Comparison of ENCODE assay signal across 28 mouse cellular contexts in the genomic region with DNA sequence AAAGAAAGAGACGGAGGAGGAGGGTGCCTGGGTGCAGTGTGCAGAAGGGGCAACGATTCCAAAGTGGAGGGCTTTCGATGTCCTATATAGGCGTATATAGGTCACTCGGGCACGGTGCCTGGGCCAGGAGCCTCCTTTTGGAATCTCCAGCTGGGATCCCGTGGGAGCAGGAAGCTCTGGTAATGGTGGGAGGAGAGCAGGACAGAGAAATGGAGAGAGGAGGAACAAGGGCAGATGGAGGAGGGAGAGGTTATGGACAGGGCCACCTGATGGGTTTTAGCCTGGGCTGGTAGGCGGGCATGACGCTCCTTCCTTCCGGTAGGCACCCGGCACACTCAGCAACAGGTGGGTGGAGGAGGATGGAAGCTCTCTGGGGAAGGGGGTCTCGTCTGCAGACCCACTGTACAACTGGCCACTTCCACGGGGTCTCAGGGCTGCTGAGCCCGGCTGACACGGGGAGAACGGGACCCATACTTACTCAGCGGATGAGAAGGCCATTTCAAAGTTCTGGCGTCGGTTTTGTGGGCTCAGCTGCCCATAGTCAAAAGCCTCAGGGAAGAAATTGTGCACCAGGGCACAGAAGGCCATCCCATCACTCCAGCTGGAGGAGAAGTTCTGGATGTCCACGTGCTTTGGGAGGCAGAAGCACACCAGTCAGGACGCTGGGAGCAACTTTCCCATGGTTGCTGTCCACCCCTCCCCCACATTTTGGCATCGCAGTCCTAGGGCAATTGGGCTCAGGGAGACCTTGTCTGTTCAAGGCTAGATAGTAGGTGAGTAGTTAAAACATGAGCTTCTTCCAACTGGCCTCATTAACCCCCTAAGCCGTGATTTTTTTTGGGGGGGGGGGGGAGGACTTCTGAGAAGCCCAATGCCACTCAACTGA. TPM values are rescaled to one million over a fixed set of nuclear protein-coding genes. Genes with fewer than 3 reads are reported as not detected.
DNase-seq lines count a peak whose midpoint lies in the region; ATAC-seq and TF ChIP-seq lines count a peak whose summit lies in the region.
"Had no signal": no experiment of that assay in that cellular context is flagged by ENCODE, and none has a peak within 500 bp of the region (broad histone marks: within the 10 kb centered on the region; RNA-seq: fewer than 3 reads in every experiment).

No protein-coding gene starts in this region.

- TF ChIP-seq RAD21 in MEL (IDR thresholded peaks at IDR 0.05; ENCODE audit: low read depth, low read length), result no peak

- TF ChIP-seq POLR2A in MEL (IDR thresholded peaks at IDR 0.05; ENCODE audit: control insufficient read depth in 1 of 2, insufficient read depth in 1 of 2, low read depth in 1 of 2, low read length in 2 of 2, poor library complexity in 1 of 2), result peak in 1 of 2 experiments; percentile 58; a peak in 1 of 4 replicates

- H3K27ac ChIP-seq in gastrocnemius, adult 2 months, result peak overlapping the region; percentile 31; the same call in 1 of the 2 replicates
- peak overlapping the region; percentile 2; the same call in 1 of the 2 replicates for H3K27ac ChIP-seq in MEL (ENCODE audit: control insufficient read depth, low read depth, low read length)
- H3K27ac ChIP-seq in hindbrain, embryonic 11.5 days (ENCODE audit: low read depth, low read length), result no peak overlapping the region
- H3K27ac ChIP-seq: embryonic facial prominence, embryonic 12.5 days; heart, adult 2 months; hindbrain, embryonic 13.5 days; liver, embryonic 14.5 days; macrophage; midbrain, embryonic 13.5 days; stomach, embryonic 15.5 days had no signal

- TF ChIP-seq CTCF in gastrocnemius, adult 2 months (IDR thresholded peaks at IDR 0.05), result no peak
- TF ChIP-seq CTCF in MEL (IDR thresholded peaks at IDR 0.05 in 2 of 3, conservative IDR thresholded peaks at IDR 0.05 in 1 of 3; ENCODE audit: control insufficient read depth in 1 of 3, insufficient read depth in 1 of 3, low read depth in 2 of 3, low read length in 3 of 3, poor library complexity in 1 of 3, severe bottlenecking in 1 of 3), result no peak

- 88% methylated on average over 23 of the region's 23 CpGs for WGBS in hindbrain, embryonic 11.5 days

- H3K4me3 ChIP-seq in gastrocnemius, adult 2 months, result no peak overlapping the region
- H3K4me3 ChIP-seq in MEL (ENCODE audit: control insufficient read depth in 1 of 2, insufficient read depth in 1 of 2, low read depth in 2 of 2, low read length in 2 of 2), result no peak overlapping the region
- no peak overlapping the region for H3K4me3 ChIP-seq in hindbrain, embryonic 11.5 days (ENCODE audit: low read depth, low read length)
- H3K4me3 ChIP-seq: embryonic facial prominence, embryonic 12.5 days; heart, adult 2 months; hindbrain, embryonic 13.5 days; midbrain, embryonic 13.5 days; stomach, embryonic 15.5 days had no signal

- no peak overlapping the region for H3K4me2 ChIP-seq in hindbrain, embryonic 11.5 days (replicated peaks; ENCODE audit: low read depth, low read length)
- H3K4me2 ChIP-seq: embryonic facial prominence, embryonic 12.5 days; hindbrain, embryonic 13.5 days; midbrain, embryonic 13.5 days; stomach, embryonic 15.5 days had no signal

- no peak for DNase-seq in gastrocnemius, adult 2 months
- DNase-seq in gastrocnemius, postnatal 14 days, result no peak
- DNase-seq in MEL (ENCODE audit: low read depth, low spot score), result no peak
- peak; percentile 57 to 61 for DNase-seq in cerebellum, adult 18-20 months
- DNase-seq in cerebellum, postnatal 36 days, result peak; percentile 34 to 43
- DNase-seq in layer of hippocampus, adult 8-10 months (ENCODE audit: low spot score in 2 of 2), result no peak
- no peak for DNase-seq in hindbrain, embryonic 11.5 days (ENCODE audit: low spot score)
- DNase-seq: adrenal gland, adult 8-10 months; embryo, embryonic 11 days; gastrocnemius, postnatal 36 days; kidney, adult 8-10 months; kidney, postnatal 14 days; liver; lung, adult 2 months; lung, postnatal 10 days; right cerebral cortex, postnatal 25 days had no signal

- peaks cover 0 to 40% of the 10 kb centered on the region in 2 experiments; a peak in 3 of 4 replicates for H3K4me1 ChIP-seq in MEL (ENCODE audit: control insufficient read depth in 1 of 2, insufficient read depth in 2 of 2, low read length in 2 of 2)
- H3K4me1 ChIP-seq in hindbrain, embryonic 11.5 days (replicated peaks; ENCODE audit: control insufficient read depth, insufficient read depth, low read length), result no peaks in the 10 kb centered on the region

- TF ChIP-seq EP300 in MEL (IDR thresholded peaks at IDR 0.05; ENCODE audit: low read depth in 1 of 2, low read length in 2 of 2), result no peak; a peak in 1 of 4 replicates

- no peak for ATAC-seq in hindbrain, embryonic 11.5 days (ENCODE audit: low FRiP score)
- ATAC-seq: activated CD4-positive, CD25-positive, alpha-beta regulatory T cell, adult 4 months; CD4-positive, CD25-positive, alpha-beta regulatory T cell, adult 4 months; forebrain, embryonic 14.5 days; intestine, embryonic 16.5 days; midbrain, embryonic 13.5 days had no signal

- intact Hi-C loops in gastrocnemius, adult 2 months (cut with DNase I), result no loop called here
- intact Hi-C loops in gastrocnemius, postnatal 14 days (cut with DNase I; ENCODE audit: low total_unique reads), result no loop called here

- H3K27me3 ChIP-seq in MEL (ENCODE audit: control insufficient read depth in 1 of 2, insufficient read depth in 2 of 2, low read length in 2 of 2), result no peaks in the 10 kb centered on the region
- peaks cover 10% of the 10 kb centered on the region for H3K27me3 ChIP-seq in hindbrain, embryonic 11.5 days (ENCODE audit: control insufficient read depth, insufficient read depth, low read length)
- H3K27me3 ChIP-seq: stomach, embryonic 15.5 days had no signal

- H3K9me3 ChIP-seq in MEL (replicated peaks; ENCODE audit: insufficient read depth, low read length), result no peaks in the 10 kb centered on the region
- H3K9me3 ChIP-seq in hindbrain, embryonic 11.5 days (ENCODE audit: control insufficient read depth, low read length), result no peaks in the 10 kb centered on the region
- H3K9me3 ChIP-seq: embryonic facial prominence, embryonic 12.5 days; hindbrain, embryonic 13.5 days; midbrain, embryonic 13.5 days; stomach, embryonic 15.5 days had no signal

- H3K79me2 ChIP-seq in MEL (ENCODE audit: control insufficient read depth, insufficient read depth, low read length, poor library complexity), result peaks cover 26% of the 10 kb centered on the region

- H3K9ac ChIP-seq in MEL (ENCODE audit: control insufficient read depth, low read depth, low read length, poor library complexity, severe bottlenecking), result no peak overlapping the region
- no peak overlapping the region for H3K9ac ChIP-seq in hindbrain, embryonic 11.5 days (ENCODE audit: low read depth, low read length)
- H3K9ac ChIP-seq: embryonic facial prominence, embryonic 12.5 days; hindbrain, embryonic 13.5 days; liver, embryonic 14.5 days; midbrain, embryonic 13.5 days; stomach, embryonic 15.5 days had no signal

- peaks cover 11 to 20% of the 10 kb centered on the region in 2 experiments; a peak in 3 of 4 replicates for H3K36me3 ChIP-seq in MEL (ENCODE audit: control insufficient read depth in 1 of 2, insufficient read depth in 2 of 2, low read length in 2 of 2)
- H3K36me3 ChIP-seq in hindbrain, embryonic 11.5 days (ENCODE audit: control insufficient read depth, insufficient read depth, low read length), result 0 out of 2 replicates have a peak, but pooled peaks cover 4% of the 10 kb centered on the region

TF ChIP-seq in MEL, 35 proteins besides CTCF, POLR2A, EP300 and RAD21 (continues in another document):
- TF ChIP-seq ZMIZ1 (IDR thresholded peaks at IDR 0.05; ENCODE audit: low read depth, low read length) (peak; percentile 82), MAX (IDR thresholded peaks at IDR 0.05; ENCODE audit: low read length) (no peak), POLR2AphosphoS2 (IDR thresholded peaks at IDR 0.05; ENCODE audit: low read length) (peak; percentile 66; the same call in 1 of the 2 replicates), MYB (IDR thresholded peaks at IDR 0.05; ENCODE audit: low read depth, low read length) (0 out of 2 replicates have a peak, but pooled peaks have one; percentile 8), POLR2AphosphoS5 (IDR thresholded peaks at IDR 0.05; ENCODE audit: borderline replicate concordance, low read depth, low read length) (peak; percentile 50; the same call in 1 of the 2 replicates)

RNA-seq across cellular contexts. Expression of a gene that starts 7.1 kb away (rescaled TPM):
- total RNA-seq in gastrocnemius, adult 2 months (2021), result 10 to 100 TPM; 11.6 to 17.5 TPM
- total RNA-seq in gastrocnemius, postnatal 14 days (2021), result 10 to 100 TPM; 27.5 to 38.5 TPM
- 28.7 and 29.5 TPM in 2 replicates for total RNA-seq in MEL (2012; rRNA removed)
- 10 to 100 TPM in 1 of 2 experiments, not detected in 1; 35.4 TPM for polyA plus RNA-seq in MEL (2012; ENCODE audit: insufficient read depth in 1 of 2, insufficient read length in 2 of 2, low read depth in 1 of 2, low replicate concordance in 2 of 2, missing spikeins in 1 of 2)
- total RNA-seq in layer of hippocampus, adult 8-10 months (2022), result 100 to 1,000 TPM; 161 to 198 (median 177) TPM
- 66.5 and 67.4 TPM in 2 replicates for polyA plus RNA-seq in hindbrain, embryonic 11.5 days (2014; fragmentation: Nextera tagmentation; extraction: Ambion mirVana)
- total RNA-seq: megakaryocyte-erythroid progenitor cell, adult 5-6 weeks had no signal

RNA-seq across cellular contexts. Expression of a gene that starts 17.0 kb away (rescaled TPM):
- 1 to 10 TPM; 2.3 to 5.7 TPM for total RNA-seq in gastrocnemius, adult 2 months (2021)
- 1 to 10 TPM; 1.9 to 2.9 TPM for total RNA-seq in gastrocnemius, postnatal 14 days (2021)
- total RNA-seq in MEL (2012; rRNA removed), result 0.23 TPM in 2 replicates
- polyA plus RNA-seq in MEL (2012; ENCODE audit: insufficient read depth in 1 of 2, insufficient read length in 2 of 2, low read depth in 1 of 2, low replicate concordance in 2 of 2, missing spikeins in 1 of 2), result 1 to 10 TPM in 1 of 2 experiments, not detected in 1; 2.9 TPM
- total RNA-seq in layer of hippocampus, adult 8-10 months (2022), result 10 to 100 TPM; 67.5 to 75.8 (median 73.6) TPM
- polyA plus RNA-seq in hindbrain, embryonic 11.5 days (2014; fragmentation: Nextera tagmentation; extraction: Ambion mirVana), result 0.09 and 0.29 TPM in 2 replicates
- total RNA-seq: megakaryocyte-erythroid progenitor cell, adult 5-6 weeks had no signal
- polyA plus RNA-seq: activated CD4-positive, CD25-positive, alpha-beta regulatory T cell, adult 4 months had no signal

RNA-seq across cellular contexts. Expression of a gene that starts 18.8 kb away (rescaled TPM):
- total RNA-seq in gastrocnemius, adult 2 months (2021), result 100 to 1,000 TPM in 1 of 2 experiments, 10 to 100 TPM in 1; 70.3 to 119 TPM
- total RNA-seq in gastrocnemius, postnatal 14 days (2021), result 100 to 1,000 TPM in 1 of 2 experiments, 10 to 100 TPM in 1; 96.8 to 123 TPM
- total RNA-seq in MEL (2012; rRNA removed), result 203 and 204 TPM in 2 replicates
- 100 to 1,000 TPM in 1 of 2 experiments, not detected in 1; 370 TPM for polyA plus RNA-seq in MEL (2012; ENCODE audit: insufficient read depth in 1 of 2, insufficient read length in 2 of 2, low read depth in 1 of 2, low replicate concordance in 2 of 2, missing spikeins in 1 of 2)
- 10 to 100 TPM in 1 of 4 experiments, 1 to 10 TPM in 3; 6.4 to 12.1 (median 8.3) TPM for total RNA-seq in layer of hippocampus, adult 8-10 months (2022)
- 27.0 and 27.5 TPM in 2 replicates for polyA plus RNA-seq in hindbrain, embryonic 11.5 days (2014; fragmentation: Nextera tagmentation; extraction: Ambion mirVana)

RNA-seq across cellular contexts. Expression of a gene that starts 33.5 kb away (rescaled TPM):
- total RNA-seq in gastrocnemius, adult 2 months (2021), result not detected
- total RNA-seq in gastrocnemius, postnatal 14 days (2021), result under 1 TPM in 1 of 2 experiments, not detected in 1; 0.09 TPM
- total RNA-seq in MEL (2012; rRNA removed), result 0.15 and 0.29 TPM in 2 replicates
- under 1 TPM in 1 of 2 experiments, not detected in 1; 0.39 TPM for polyA plus RNA-seq in MEL (2012; ENCODE audit: insufficient read depth in 1 of 2, insufficient read length in 2 of 2, low read depth in 1 of 2, low replicate concordance in 2 of 2, missing spikeins in 1 of 2)
- 1 to 10 TPM in 3 of 4 experiments, under 1 TPM in 1; 0.99 to 1.7 (median 1.5) TPM for total RNA-seq in layer of hippocampus, adult 8-10 months (2022)
- 0.60 and 0.86 TPM in 2 replicates for polyA plus RNA-seq in hindbrain, embryonic 11.5 days (2014; fragmentation: Nextera tagmentation; extraction: Ambion mirVana)
- polyA plus RNA-seq: macrophage had no signal

Comparison
In these comparisons a context has a peak if more than half of its experiments do, and no peak if none do; other contexts are left out.
1. DNase-seq: peak in cerebellum, adult 18-20 months (2 of 2) and cerebellum, postnatal 36 days (2 of 2); none in gastrocnemius, adult 2 months (single experiment), gastrocnemius, postnatal 14 days (single experiment), MEL (single experiment), layer of hippocampus, adult 8-10 months (0 of 2) and hindbrain, embryonic 11.5 days (single experiment).
2. RNA of a gene that starts 17.0 kb away (total RNA-seq): 67.5 to 75.8 TPM in layer of hippocampus, adult 8-10 months; 2.3 to 5.7 TPM in gastrocnemius, adult 2 months, 1.9 to 2.9 TPM in gastrocnemius, postnatal 14 days and 0.23 TPM in MEL; every median in the first group is over 10 times any median in the second.
3. RNA of a gene that starts 18.8 kb away (total RNA-seq): 203 to 204 TPM in MEL, 96.8 to 123 TPM in gastrocnemius, postnatal 14 days and 70.3 to 119 TPM in gastrocnemius, adult 2 months; 6.4 to 12.1 TPM in layer of hippocampus, adult 8-10 months; every median in the first group is over 4 times any median in the second.